Mouse (Mus musculus) limb, embryonic 13.5 days (tissue): ENCODE results near the gene Camkv. TPM values are rescaled to one million over a fixed set of nuclear protein-coding genes. Genes with fewer than 3 reads are reported as not detected.

ENCODE experiments used
- ATAC-seq: fragments of 200-750 bp; cut with Nextera tagmentation; 2 replicates; pipeline ENCODE4 v1.8.0; 2017; ENCODE audit warnings: low read depth, moderate number of reproducible peaks, moderate TSS enrichment; ENCODE audit not compliant: low FRiP score
- H3K27ac ChIP-seq: fragments of 300-500 bp; sonication (generic); 2 replicates; pipeline ENCODE4 v1.5.1; 2015; ENCODE audit warnings: inconsistent platforms, mild to moderate bottlenecking, moderate library complexity
- H3K27me3 ChIP-seq: fragments of 300-500 bp; sonication (generic); 2 replicates; pipeline ENCODE4 v1.6.1; 2015; ENCODE audit warnings: mild to moderate bottlenecking, inconsistent platforms
- H3K36me3 ChIP-seq: fragments of 300-500 bp; sonication (generic); 2 replicates; pipeline ENCODE4 v1.6.1; 2015; ENCODE audit warnings: inconsistent platforms, mild to moderate bottlenecking, moderate library complexity
- H3K4me1 ChIP-seq: fragments of 300-500 bp; sonication (generic); 2 replicates; pipeline ENCODE4 v1.6.1; 2015; ENCODE audit warnings: inconsistent platforms
- H3K4me2 ChIP-seq: fragments of 300-500 bp; sonication (generic); replicated peaks from 2 replicates; pipeline ENCODE4 v1.6.1; 2015; ENCODE audit warnings: inconsistent platforms, mild to moderate bottlenecking, moderate library complexity
- H3K4me3 ChIP-seq: fragments of 300-500 bp; sonication (generic); 2 replicates; pipeline ENCODE4 v1.5.1; 2015; ENCODE audit warnings: moderate library complexity, mild to moderate bottlenecking, inconsistent platforms
- H3K9ac ChIP-seq: fragments of 300-500 bp; sonication (generic); 2 replicates; pipeline ENCODE4 v1.6.1; 2015; ENCODE audit warnings: mild to moderate bottlenecking, inconsistent platforms
- H3K9me3 ChIP-seq: fragments of 300-500 bp; sonication (generic); 2 replicates; pipeline ENCODE4 v1.6.1; 2016; ENCODE audit warnings: inconsistent platforms
- WGBS: fragments of 180-500 bp; shearing (Covaris S2); methylation state at CpG from one replicate; pipeline ENCODE4 v1.1.7; 2015; 5-methylcytosine and 5-hydroxymethylcytosine counted together
- polyA plus RNA-seq: library from polyadenylated mRNA; unstranded; fragments of >200 nt; fragmentation: Nextera tagmentation; extraction: Ambion mirVana; gene quantifications from 2 replicates; pipeline ENCODE4 v1.2.1, GENCODE M21; 2015

Gene Camkv
- polyA plus RNA-seq, 1 experiment from 2014 or later = 10.0 TPM

- Histone ChIP-seq H3K9ac (peak overlapping the region; percentile 70), H3K4me1 (peaks cover 43% of the 10 kb centered on the region), H3K4me3 (peak overlapping the region; percentile 46), H3K4me2 (peak overlapping the region; percentile 82), H3K27me3 (peaks cover 9% of the 10 kb centered on the region), H3K9me3 (no peaks in the 10 kb centered on the region), H3K27ac (peak overlapping the region; percentile 28; the same call in 1 of the 2 replicates), H3K36me3 (0 out of 2 replicates have a peak, but pooled peaks cover 2% of the 10 kb centered on the region)
- 47% methylated on average over 31 of the region's 31 CpGs for WGBS
- no peak for ATAC-seq
Observed at GRCm38 (mm10) chr9:107906967-107907800, 28.3 kb upstream of the Camkv start.

GRCm38 (mm10) chr9:107907801-107908120, 27.7 kb upstream of the Camkv start:
- peak overlapping the region; percentile 46 for H3K4me3 ChIP-seq
- H3K4me2 ChIP-seq = peak overlapping the region; percentile 82

GRCm38 (mm10) chr9:107908410-107909158, 26.9 kb upstream of the Camkv start:
- no peak for ATAC-seq
- Histone ChIP-seq H3K27me3 (peaks cover 9% of the 10 kb centered on the region), H3K9ac (peak overlapping the region; percentile 45), H3K9me3 (no peaks in the 10 kb centered on the region), H3K27ac (no peak overlapping the region), H3K4me1 (peaks cover 43% of the 10 kb centered on the region), H3K4me2 (peak overlapping the region; percentile 82), H3K36me3 (0 out of 2 replicates have a peak, but pooled peaks cover 5% of the 10 kb centered on the region), H3K4me3 (peak overlapping the region; percentile 46)
- WGBS = 35% methylated on average over 18 of the region's 18 CpGs

More at GRCm38 (mm10) chr9:107907801-107908120, 27.7 kb upstream of the Camkv start:
- Histone ChIP-seq H3K36me3 (0 out of 2 replicates have a peak, but pooled peaks cover 3% of the 10 kb centered on the region), H3K9me3 (no peaks in the 10 kb centered on the region), H3K9ac (0 out of 2 replicates have a peak overlapping the region, but pooled peaks have one; percentile 25), H3K27me3 (peaks cover 9% of the 10 kb centered on the region), H3K27ac (no peak overlapping the region), H3K4me1 (peaks cover 43% of the 10 kb centered on the region)
- no peak for ATAC-seq
- WGBS = 83% methylated on average over 14 of the region's 14 CpGs

- ATAC-seq = no peak
- Histone ChIP-seq H3K27me3 (peaks cover 9% of the 10 kb centered on the region), H3K4me3 (no peak overlapping the region), H3K4me1 (peaks cover 40% of the 10 kb centered on the region), H3K9me3 (no peaks in the 10 kb centered on the region), H3K9ac (no peak overlapping the region), H3K4me2 (no peak overlapping the region), H3K36me3 (peaks cover 5% of the 10 kb centered on the region; the same call in 1 of the 2 replicates), H3K27ac (no peak overlapping the region)
- 87% methylated on average over 15 of the region's 15 CpGs for WGBS
Observed at GRCm38 (mm10) chr9:107910025-107910769, 25.3 kb upstream of the Camkv start.

GRCm38 (mm10) chr9:107914764-107915420, 20.6 kb upstream of the Camkv start:
- Histone ChIP-seq H3K4me3 (no peak overlapping the region), H3K4me1 (peaks cover 11% of the 10 kb centered on the region), H3K27me3 (no peaks in the 10 kb centered on the region), H3K36me3 (peaks cover 5% of the 10 kb centered on the region; the same call in 1 of the 2 replicates), H3K27ac (no peak overlapping the region), H3K4me2 (no peak overlapping the region), H3K9ac (0 out of 2 replicates have a peak overlapping the region, but pooled peaks have one; percentile 14), H3K9me3 (no peaks in the 10 kb centered on the region)
- WGBS = 62% methylated on average over 16 of the region's 16 CpGs
- no peak for ATAC-seq

GRCm38 (mm10) chr9:107917895-107918608, 17.4 kb upstream of the Camkv start:
- H3K9me3 ChIP-seq = no peaks in the 10 kb centered on the region
- 30% methylated on average over 13 of the region's 13 CpGs for WGBS
- peak; percentile 30; the same call in 1 of the 2 replicates for ATAC-seq
- no peak overlapping the region for H3K4me3 ChIP-seq
- H3K9ac ChIP-seq = 0 out of 2 replicates have a peak overlapping the region, but pooled peaks have one; percentile 4
- H3K4me1 ChIP-seq = peaks cover 11% of the 10 kb centered on the region
- no peaks in the 10 kb centered on the region for H3K27me3 ChIP-seq
- H3K27ac ChIP-seq = no peak overlapping the region
- H3K4me2 ChIP-seq = no peak overlapping the region
- H3K36me3 ChIP-seq = peaks cover under 1% of the 10 kb centered on the region; the same call in 1 of the 2 replicates

GRCm38 (mm10) chr9:107918884-107919283, 16.6 kb upstream of the Camkv start:
- H3K4me3 ChIP-seq = no peak overlapping the region
- no peak for ATAC-seq
- H3K9me3 ChIP-seq = no peaks in the 10 kb centered on the region
- H3K4me1 ChIP-seq = peaks cover 14% of the 10 kb centered on the region
- no peak overlapping the region for H3K27ac ChIP-seq
- H3K9ac ChIP-seq = no peak overlapping the region
- H3K4me2 ChIP-seq = no peak overlapping the region
- WGBS = 76% methylated on average over 6 of the region's 6 CpGs
- no peaks in the 10 kb centered on the region for H3K27me3 ChIP-seq
- no peaks in the 10 kb centered on the region; the same call in 1 of the 2 replicates for H3K36me3 ChIP-seq

- Histone ChIP-seq H3K27me3 (no peaks in the 10 kb centered on the region), H3K4me3 (no peak overlapping the region), H3K36me3 (no peaks in the 10 kb centered on the region; the same call in 1 of the 2 replicates), H3K9me3 (no peaks in the 10 kb centered on the region), H3K27ac (no peak overlapping the region), H3K4me1 (peaks cover 19% of the 10 kb centered on the region), H3K4me2 (no peak overlapping the region), H3K9ac (no peak overlapping the region)
- no peak for ATAC-seq
- WGBS = 82% methylated on average over 5 of the region's 5 CpGs
Observed at GRCm38 (mm10) chr9:107919441-107919840, 16.0 kb upstream of the Camkv start.

- 29% methylated on average over 7 of the region's 7 CpGs for whole genome bisulfite sequencing
- H3K36me3 ChIP-seq = no peaks in the 10 kb centered on the region
- no peak overlapping the region for H3K4me2 ChIP-seq
Observed at GRCm38 (mm10) chr9:107923021-107923420, 12.5 kb upstream of the Camkv start.

GRCm38 (mm10) chr9:107923956-107924355, 11.5 kb upstream of the Camkv start:
- Histone ChIP-seq H3K4me3 (no peak overlapping the region), H3K27me3 (no peaks in the 10 kb centered on the region), H3K9me3 (no peaks in the 10 kb centered on the region), H3K4me1 (peaks cover 12% of the 10 kb centered on the region; the same call in 1 of the 2 replicates), H3K9ac (peak overlapping the region; percentile 31; the same call in 1 of the 2 replicates), H3K4me2 (no peak overlapping the region), H3K27ac (no peak overlapping the region), H3K36me3 (no peaks in the 10 kb centered on the region)
- 0 out of 2 replicates have a peak, but pooled peaks have one; percentile 45 for ATAC-seq
- 53% methylated on average over 6 of the region's 6 CpGs for WGBS

More at GRCm38 (mm10) chr9:107923021-107923420, 12.5 kb upstream of the Camkv start:
- Histone ChIP-seq H3K9me3 (no peaks in the 10 kb centered on the region), H3K9ac (no peak overlapping the region), H3K27me3 (no peaks in the 10 kb centered on the region), H3K4me1 (peaks cover 15% of the 10 kb centered on the region), H3K4me3 (no peak overlapping the region), H3K27ac (no peak overlapping the region)
- ATAC-seq = no peak
